Mouse (Mus musculus) thymus, adult 2 months (tissue): Measurements from ENCODE around the gene Gm4952.

Source experiments
- CTCF ChIP-seq: fragments of 200-500 bp; IDR thresholded peaks from 2 replicates; pipeline ENCODE4 v1.5.1; 2012; ENCODE audit warnings: mild to moderate bottlenecking, control low read depth, low read length, moderate library complexity, borderline replicate concordance; ENCODE audit not compliant: control insufficient read depth, poor library complexity, insufficient read depth; ENCODE audit errors: extremely low read depth
- POLR2A ChIP-seq: fragments of 200-500 bp; IDR thresholded peaks from 2 replicates; pipeline ENCODE4 v1.6.1; 2012; ENCODE audit warnings: mild to moderate bottlenecking, low read length, control low read depth, moderate library complexity; ENCODE audit not compliant: control insufficient read depth, poor library complexity, insufficient read depth; ENCODE audit errors: extremely low read depth

GRCm38 (mm10) chr19:12677812-12678211, 78.0 kb downstream of the Gm4952 start, which contains the start of gene Olfr1443:
- TF ChIP-seq CTCF (no peak), POLR2A (no peak)
